Mouse (Mus musculus): ENCODE data around the gene Cdc42ep1.

GRCm38 (mm10) chr15:78872021-78872608 is 29.7 kb downstream of the Cdc42ep1 start:
- no peak for TF ChIP-seq CTCF (IDR thresholded peaks at IDR 0.05; ENCODE audit: low read depth, low read length)
- TF ChIP-seq POLR2A (IDR thresholded peaks at IDR 0.05; ENCODE audit: borderline replicate concordance, low read depth, low read length) = no peak
